Comparison of ENCODE assay signal across 8 mouse cellular contexts in genomic region chr6:94647574-94648430, GRCm38 (mm10). TPM values are rescaled to one million over a fixed set of nuclear protein-coding genes. Genes with fewer than 3 reads are reported as not detected.
DNase-seq lines count a peak whose midpoint lies in the region; ATAC-seq and TF ChIP-seq lines count a peak whose summit lies in the region.

No protein-coding gene starts in this region.

- intact Hi-C loops in left cerebral cortex, postnatal 10 days (cut with DNase I): no loop called here
- intact Hi-C loops in left cerebral cortex, postnatal 36 days (cut with DNase I): no loop called here
- intact Hi-C loops in gastrocnemius, postnatal 36 days (cut with DNase I): no loop called here

- 10% methylated on average over 10 of the region's 10 CpGs for WGBS in limb, embryonic 15.5 days
- 12% methylated on average over 10 of the region's 10 CpGs for WGBS in midbrain, embryonic 16.5 days

- peaks cover 3% of the 10 kb centered on the region; the same call in 1 of the 2 replicates for H3K36me3 ChIP-seq in limb, embryonic 15.5 days
- H3K36me3 ChIP-seq in midbrain, embryonic 16.5 days (ENCODE audit: control insufficient read depth, insufficient read depth, low read length): no peaks in the 10 kb centered on the region

- no peak overlapping the region for H3K9ac ChIP-seq in limb, embryonic 15.5 days
- H3K9ac ChIP-seq in midbrain, embryonic 16.5 days (ENCODE audit: low read depth, low read length): peak overlapping the region; percentile 21; the same call in 1 of the 2 replicates

- H3K4me3 ChIP-seq in cortical plate, adult 2 months (ENCODE audit: insufficient read depth, low read length): no peak overlapping the region
- 0 out of 2 replicates have a peak overlapping the region, but pooled peaks have one; percentile 7 for H3K4me3 ChIP-seq in limb, embryonic 15.5 days
- no peak overlapping the region for H3K4me3 ChIP-seq in midbrain, embryonic 16.5 days (ENCODE audit: low read depth, low read length)

- H3K9me3 ChIP-seq in limb, embryonic 15.5 days: no peaks in the 10 kb centered on the region
- no peaks in the 10 kb centered on the region for H3K9me3 ChIP-seq in midbrain, embryonic 16.5 days (replicated peaks; ENCODE audit: control insufficient read depth, low read length, poor library complexity, severe bottlenecking)

- peak overlapping the region; percentile 57; the same call in 1 of the 2 replicates for H3K27ac ChIP-seq in cortical plate, adult 2 months (ENCODE audit: insufficient read depth, low read length)
- H3K27ac ChIP-seq in limb, embryonic 15.5 days: peak overlapping the region; percentile 86
- H3K27ac ChIP-seq in midbrain, embryonic 16.5 days (ENCODE audit: low read length): peak overlapping the region; percentile 6

- DNase-seq in left cerebral cortex, postnatal 10 days (ENCODE audit: extremely low spot score in 1 of 2, low spot score in 2 of 2): peak; percentile 44 to 83
- no peak for DNase-seq in left cerebral cortex, postnatal 36 days (ENCODE audit: low spot score in 2 of 2)
- DNase-seq in gastrocnemius, postnatal 36 days: peak; percentile 70 to 73
- DNase-seq in yolk sac, embryonic 10.5 days (ENCODE audit: low spot score): peak; percentile 82

- peaks cover 9% of the 10 kb centered on the region for H3K4me1 ChIP-seq in cortical plate, adult 2 months (ENCODE audit: control insufficient read depth, insufficient read depth, low read length)
- peaks cover 52% of the 10 kb centered on the region for H3K4me1 ChIP-seq in limb, embryonic 15.5 days
- peaks cover 27% of the 10 kb centered on the region for H3K4me1 ChIP-seq in midbrain, embryonic 16.5 days (ENCODE audit: control insufficient read depth, insufficient read depth, low read length)

- no peaks in the 10 kb centered on the region for H3K27me3 ChIP-seq in limb, embryonic 15.5 days
- H3K27me3 ChIP-seq in midbrain, embryonic 16.5 days (ENCODE audit: control insufficient read depth, insufficient read depth, low read depth, low read length): no peaks in the 10 kb centered on the region

- no peak for TF ChIP-seq POLR2A in cortical plate, adult 2 months (IDR thresholded peaks at IDR 0.05; ENCODE audit: extremely low read depth, insufficient read depth, low read length)

- peak overlapping the region; percentile 35 for H3K4me2 ChIP-seq in limb, embryonic 15.5 days
- no peak overlapping the region for H3K4me2 ChIP-seq in midbrain, embryonic 16.5 days (ENCODE audit: low read length)

- TF ChIP-seq CTCF in cortical plate, adult 2 months (IDR thresholded peaks at IDR 0.05; ENCODE audit: extremely low read depth, insufficient read depth, low read length): no peak

- peak; percentile 48 for ATAC-seq in inflammation-experienced regulatory T-cells, adult 6 months
- peak; percentile 87 for ATAC-seq in limb, embryonic 15.5 days (ENCODE audit: insufficient number of reproducible peaks, low FRiP score, low TSS enrichment, low read depth)
- ATAC-seq in midbrain, embryonic 16.5 days: peak; percentile 87

RNA-seq across cellular contexts. Expression of gene Lrig1, which starts 52.2 kb away (rescaled TPM):
- total RNA-seq in left cerebral cortex, postnatal 10 days (2021): 10 to 100 TPM; 32.0 to 32.9 TPM
- total RNA-seq in left cerebral cortex, postnatal 36 days (2021): 10 to 100 TPM; 27.2 to 27.7 TPM
- 19.1 and 19.7 TPM in 2 replicates for polyA plus RNA-seq in cortical plate, adult 2 months (2012; rRNA removed)
- total RNA-seq in gastrocnemius, postnatal 36 days (2021): 10 to 100 TPM; 49.2 to 51.2 TPM
- polyA plus RNA-seq in inflammation-experienced regulatory T-cells, adult 6 months (2017; shearing (Covaris generic)): 10 to 100 TPM in 2 of 3 experiments, 1 to 10 TPM in 1; 7.4 to 47.9 (median 44.0) TPM
- polyA plus RNA-seq in limb, embryonic 15.5 days (2015; fragmentation: Nextera tagmentation; extraction: Ambion mirVana): 22.3 and 22.5 TPM in 2 replicates
- 8.6 and 14.2 TPM in 2 replicates for polyA plus RNA-seq in midbrain, embryonic 16.5 days (2015; fragmentation: Nextera tagmentation; extraction: Ambion mirVana)

Comparison
In these comparisons a context has a peak if more than half of its experiments do, and no peak if none do; other contexts are left out.
1. DNase-seq: peak in left cerebral cortex, postnatal 10 days (2 of 2), gastrocnemius, postnatal 36 days (2 of 2) and yolk sac, embryonic 10.5 days (single experiment); none in left cerebral cortex, postnatal 36 days (0 of 2).
2. H3K27ac ChIP-seq: peak in every context shown above with its lines; median percentile 86 in limb, embryonic 15.5 days; 57 in cortical plate, adult 2 months; 6 in midbrain, embryonic 16.5 days.
3. Peak in every context shown above with its lines, with median percentiles within 50 percentile points of each other: ATAC-seq.